Mouse (Mus musculus): ENCODE data around the gene Pnck. TPM values are rescaled to one million over a fixed set of nuclear protein-coding genes. Genes with fewer than 3 reads are reported as not detected.

Pnck gene
- 116 and 118 TPM in 2 replicates for polyA plus RNA-seq (2014; fragmentation: Nextera tagmentation; extraction: Ambion mirVana)

DNA sequence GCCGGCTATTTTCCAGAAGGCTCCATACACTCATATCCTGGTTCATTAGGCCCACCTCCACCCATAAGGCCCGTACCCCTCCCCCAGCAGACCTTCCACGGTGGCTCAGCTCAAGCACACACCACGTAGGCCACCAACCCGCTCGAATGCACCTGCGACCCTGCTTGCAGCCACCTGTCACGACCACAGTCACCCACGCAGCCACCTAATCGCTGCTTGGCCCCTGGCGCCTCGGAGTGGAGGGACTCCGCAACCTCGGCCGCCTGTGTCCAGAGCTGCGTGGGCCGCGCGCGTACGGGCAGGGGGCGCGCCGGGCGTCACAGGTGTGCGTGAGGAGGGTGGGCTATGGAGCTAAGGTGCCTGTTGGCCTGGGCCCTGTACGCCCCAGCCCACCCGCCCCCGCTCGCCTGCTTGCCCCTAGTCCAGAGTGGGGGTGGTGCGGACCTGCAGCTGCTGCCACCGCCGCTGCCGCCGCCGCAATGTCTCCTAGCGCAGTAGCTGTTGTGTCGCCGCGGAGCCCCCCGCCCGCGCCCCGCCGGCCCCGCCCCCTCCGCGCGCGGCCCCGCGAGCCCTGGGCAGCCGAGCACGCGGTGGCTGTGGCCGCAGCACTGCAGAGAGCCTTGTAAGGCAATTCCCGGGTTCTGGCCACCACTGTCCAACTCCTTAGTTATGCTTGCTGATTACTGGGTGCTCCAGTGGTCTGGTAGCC is at the start of gene Pnck:
TSS of gene Pnck (minus strand) at position 543 of the 709 bp plus-strand sequence.
- H3K9me3 ChIP-seq (replicated peaks; ENCODE audit: control insufficient read depth, low read length) = no peaks in the 10 kb centered on the region
- H3K4me2 ChIP-seq (ENCODE audit: low read length) = peak within 1 kb of the TSS; percentile 59
- H3K4me1 ChIP-seq (ENCODE audit: control insufficient read depth, insufficient read depth, low read length) = no peaks in the 10 kb centered on the region
- DNase-seq (ENCODE audit: low spot score) (peak; percentile 42), ATAC-seq (peak; percentile 77)
- peak within 1 kb of the TSS; percentile 43 for H3K4me3 ChIP-seq (ENCODE audit: low read depth, low read length)
- no peaks in the 10 kb centered on the region for H3K27me3 ChIP-seq (replicated peaks; ENCODE audit: control insufficient read depth, insufficient read depth, low read length)
- peak within 1 kb of the TSS; percentile 62 for H3K9ac ChIP-seq (ENCODE audit: low read length)
- 29% methylated on average over 35 of the region's 57 CpGs for WGBS
- H3K27ac ChIP-seq (ENCODE audit: low read depth, low read length) = peak within 1 kb of the TSS; percentile 33; the same call in 1 of the 2 replicates
- H3K36me3 ChIP-seq (ENCODE audit: control insufficient read depth, insufficient read depth, low read length) = no peaks in the 10 kb centered on the region

DNA sequence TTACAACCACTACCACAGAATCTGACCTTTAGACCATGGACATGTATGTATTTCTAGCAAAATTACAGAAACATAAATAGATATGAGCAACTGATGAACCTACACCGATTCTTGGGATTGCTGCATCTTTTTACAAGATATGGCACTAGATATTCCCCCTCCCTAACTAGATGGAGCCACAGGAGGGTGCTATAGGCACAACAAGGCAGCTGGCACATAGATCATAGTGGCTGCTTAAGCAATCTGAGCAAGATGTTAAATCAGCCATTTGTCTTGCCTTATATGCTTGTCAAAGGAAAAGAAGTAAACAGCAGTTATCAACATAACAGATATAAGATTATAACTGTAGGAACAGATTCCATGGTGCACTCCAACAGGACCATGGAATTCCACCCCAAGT is 40.6 kb upstream of the Pnck start:
- H3K4me2 ChIP-seq (ENCODE audit: low read length) = no peak overlapping the region
- 79% methylated on average over 1 of the region's 1 CpGs for WGBS
- no peak overlapping the region for H3K9ac ChIP-seq (ENCODE audit: low read length)
- DNase-seq (ENCODE audit: low spot score) = peak; percentile 17
- 0 out of 2 replicates have a peak, but pooled peaks cover 3% of the 10 kb centered on the region for H3K36me3 ChIP-seq (ENCODE audit: control insufficient read depth, insufficient read depth, low read length)
- no peaks in the 10 kb centered on the region for H3K9me3 ChIP-seq (replicated peaks; ENCODE audit: control insufficient read depth, low read length)
- ATAC-seq = no peak
- H3K4me3 ChIP-seq (ENCODE audit: low read depth, low read length) = no peak overlapping the region
- no peaks in the 10 kb centered on the region for H3K4me1 ChIP-seq (ENCODE audit: control insufficient read depth, insufficient read depth, low read length)
- no peak overlapping the region for H3K27ac ChIP-seq (ENCODE audit: low read depth, low read length)
- no peaks in the 10 kb centered on the region for H3K27me3 ChIP-seq (replicated peaks; ENCODE audit: control insufficient read depth, insufficient read depth, low read length)

DNA sequence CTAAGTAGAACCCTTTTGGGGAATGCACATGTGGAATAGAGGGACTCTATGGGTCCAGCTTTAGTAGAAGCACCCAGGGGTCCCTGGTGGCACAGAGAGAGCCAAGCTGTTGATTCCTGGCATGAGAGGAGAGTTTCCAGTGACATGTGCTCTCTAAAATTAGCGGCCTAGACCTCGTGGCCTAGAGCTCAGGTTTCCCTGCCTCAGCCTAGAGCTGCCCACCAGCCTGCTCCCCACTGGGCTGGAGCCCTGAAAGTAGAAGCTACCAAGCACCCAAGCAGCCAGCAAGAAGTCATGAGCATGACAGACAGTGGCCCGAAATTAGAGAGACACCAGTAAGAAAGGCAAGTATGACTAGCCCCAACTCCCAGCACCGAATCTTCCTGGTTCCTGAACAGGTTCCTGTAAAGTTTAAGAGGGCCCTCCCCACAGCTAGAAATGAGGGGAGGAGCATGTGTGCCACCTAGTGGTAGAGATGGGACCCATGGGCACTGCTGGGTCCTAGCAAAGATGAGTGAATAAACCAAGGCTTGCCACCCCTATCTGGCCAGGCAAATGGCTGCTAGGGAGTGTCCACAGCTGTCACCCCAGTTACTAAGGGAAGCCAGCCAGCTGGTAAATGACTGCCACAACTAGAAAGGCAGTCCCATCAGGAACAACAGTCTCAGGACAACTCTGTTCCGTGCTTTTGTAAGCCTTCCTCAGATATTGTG is 31.2 kb upstream of the Pnck start:
- Histone ChIP-seq H3K9ac (ENCODE audit: low read length) (no peak overlapping the region), H3K36me3 (ENCODE audit: control insufficient read depth, insufficient read depth, low read length) (peaks cover 24% of the 10 kb centered on the region), H3K9me3 (replicated peaks; ENCODE audit: control insufficient read depth, low read length) (no peaks in the 10 kb centered on the region), H3K27me3 (replicated peaks; ENCODE audit: control insufficient read depth, insufficient read depth, low read length) (no peaks in the 10 kb centered on the region), H3K27ac (ENCODE audit: low read depth, low read length) (no peak overlapping the region), H3K4me2 (ENCODE audit: low read length) (no peak overlapping the region), H3K4me3 (ENCODE audit: low read depth, low read length) (no peak overlapping the region), H3K4me1 (ENCODE audit: control insufficient read depth, insufficient read depth, low read length) (no peaks in the 10 kb centered on the region)
- peak; percentile 46; the same call in 1 of the 2 replicates for ATAC-seq
- 77% methylated on average over 5 of the region's 5 CpGs for WGBS
- peak; percentile 48 for DNase-seq (ENCODE audit: low spot score)

DNA sequence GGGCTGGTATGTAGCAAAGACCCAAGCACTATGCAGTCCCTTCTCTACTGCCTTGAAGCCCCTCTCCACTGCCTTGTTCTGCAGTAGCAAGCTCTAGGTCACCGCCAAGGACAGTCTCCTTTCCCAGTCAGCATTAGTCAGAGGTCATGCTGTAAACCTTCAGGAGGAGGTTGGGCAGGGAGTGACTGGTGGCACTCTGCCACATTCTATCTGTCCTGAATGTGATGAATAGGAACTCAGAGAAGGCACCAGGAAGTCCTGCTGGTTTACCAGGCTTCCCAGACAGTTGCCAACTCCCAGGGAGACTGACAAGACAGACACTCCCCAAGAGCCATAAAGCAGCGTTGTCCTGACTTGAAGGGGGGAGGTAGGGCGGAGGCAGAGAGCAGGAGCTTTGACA is 25.7 kb upstream of the Pnck start:
- H3K9me3 ChIP-seq (replicated peaks; ENCODE audit: control insufficient read depth, low read length) = no peaks in the 10 kb centered on the region
- no peak overlapping the region for H3K4me3 ChIP-seq (ENCODE audit: low read depth, low read length)
- H3K27me3 ChIP-seq (replicated peaks; ENCODE audit: control insufficient read depth, insufficient read depth, low read length) = no peaks in the 10 kb centered on the region
- H3K36me3 ChIP-seq (ENCODE audit: control insufficient read depth, insufficient read depth, low read length) = peaks cover 54% of the 10 kb centered on the region
- H3K4me1 ChIP-seq (ENCODE audit: control insufficient read depth, insufficient read depth, low read length) = no peaks in the 10 kb centered on the region
- no peak overlapping the region for H3K4me2 ChIP-seq (ENCODE audit: low read length)
- ATAC-seq (no peak), DNase-seq (ENCODE audit: low spot score) (no peak)
- WGBS = 80% methylated on average over 3 of the region's 3 CpGs
- H3K27ac ChIP-seq (ENCODE audit: low read depth, low read length) = no peak overlapping the region
- no peak overlapping the region for H3K9ac ChIP-seq (ENCODE audit: low read length)

DNA sequence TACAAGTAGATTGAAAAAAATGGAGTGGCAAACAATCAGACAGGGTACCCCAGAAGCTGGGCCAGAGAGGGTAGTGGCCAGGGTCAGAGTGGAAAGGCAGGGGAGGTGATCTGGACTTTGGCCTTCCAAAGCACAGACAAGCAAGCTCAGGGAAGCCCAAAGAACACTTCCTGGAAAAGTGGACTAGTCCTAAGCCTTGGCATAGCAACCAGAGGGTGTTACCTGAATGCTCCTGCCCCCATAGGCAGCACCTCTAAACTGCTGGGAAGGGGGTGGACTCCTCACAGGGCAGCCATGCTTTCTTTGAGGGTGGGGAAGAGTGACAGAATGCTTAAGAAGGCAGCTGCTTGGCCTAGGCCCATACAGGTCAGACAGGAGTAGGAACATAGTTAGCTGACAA is 25.1 kb upstream of the Pnck start:
- no peak overlapping the region for H3K4me3 ChIP-seq (ENCODE audit: low read depth, low read length)
- ATAC-seq = no peak
- no peaks in the 10 kb centered on the region for H3K27me3 ChIP-seq (replicated peaks; ENCODE audit: control insufficient read depth, insufficient read depth, low read length)
- H3K36me3 ChIP-seq (ENCODE audit: control insufficient read depth, insufficient read depth, low read length) = peaks cover 61% of the 10 kb centered on the region
- H3K9me3 ChIP-seq (replicated peaks; ENCODE audit: control insufficient read depth, low read length) = no peaks in the 10 kb centered on the region
- H3K4me2 ChIP-seq (ENCODE audit: low read length) = no peak overlapping the region
- no peak overlapping the region for H3K27ac ChIP-seq (ENCODE audit: low read depth, low read length)
- H3K4me1 ChIP-seq (ENCODE audit: control insufficient read depth, insufficient read depth, low read length) = no peaks in the 10 kb centered on the region
- DNase-seq (ENCODE audit: low spot score) = no peak
- no peak overlapping the region for H3K9ac ChIP-seq (ENCODE audit: low read length)

DNA sequence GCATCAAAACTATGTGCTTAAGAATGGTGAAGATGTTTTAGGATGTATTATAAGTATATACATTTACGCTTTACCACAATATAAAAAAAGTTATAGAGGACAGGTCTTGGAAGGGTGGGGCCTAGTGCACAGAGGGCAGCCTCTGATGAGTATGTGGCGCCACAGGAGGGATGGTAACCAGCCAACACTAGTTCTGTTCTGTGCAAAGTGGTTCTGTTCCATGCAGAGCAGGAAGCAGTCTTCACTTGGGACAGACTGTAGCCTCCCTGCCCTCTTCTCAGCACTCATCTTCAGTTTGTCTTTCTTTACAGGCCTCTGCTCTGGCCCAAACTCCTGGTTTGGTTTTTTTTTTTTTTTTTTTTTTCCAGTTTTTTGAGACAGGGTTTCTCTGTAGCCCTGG is 24.2 kb upstream of the Pnck start:
- Histone ChIP-seq H3K27me3 (replicated peaks; ENCODE audit: control insufficient read depth, insufficient read depth, low read length) (no peaks in the 10 kb centered on the region), H3K27ac (ENCODE audit: low read depth, low read length) (no peak overlapping the region), H3K4me3 (ENCODE audit: low read depth, low read length) (no peak overlapping the region), H3K4me1 (ENCODE audit: control insufficient read depth, insufficient read depth, low read length) (no peaks in the 10 kb centered on the region), H3K9ac (ENCODE audit: low read length) (no peak overlapping the region), H3K9me3 (replicated peaks; ENCODE audit: control insufficient read depth, low read length) (no peaks in the 10 kb centered on the region), H3K4me2 (ENCODE audit: low read length) (no peak overlapping the region), H3K36me3 (ENCODE audit: control insufficient read depth, insufficient read depth, low read length) (peaks cover 66% of the 10 kb centered on the region)
- ATAC-seq (no peak), DNase-seq (ENCODE audit: low spot score) (no peak)
- 77% methylated on average over 2 of the region's 2 CpGs for WGBS

DNA sequence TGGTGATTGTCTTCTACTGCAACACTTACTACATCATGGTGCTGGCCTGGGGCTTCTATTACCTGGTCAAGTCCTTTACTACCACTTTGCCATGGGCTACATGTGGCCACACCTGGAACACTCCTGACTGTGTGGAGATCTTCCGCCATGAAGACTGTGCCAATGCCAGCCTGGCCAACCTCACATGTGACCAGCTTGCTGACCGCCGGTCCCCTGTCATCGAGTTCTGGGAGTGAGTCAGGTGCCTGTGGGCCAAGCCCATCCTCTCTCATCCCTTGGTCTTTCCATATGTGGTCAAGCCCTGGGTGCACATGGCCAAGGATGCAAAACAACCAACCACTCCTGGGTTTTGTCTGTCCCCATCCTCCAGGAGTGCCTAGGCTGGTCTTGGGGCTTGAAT is 16.8 kb upstream of the Pnck start:
- H3K4me3 ChIP-seq (ENCODE audit: low read depth, low read length) = no peak overlapping the region
- peaks cover 27% of the 10 kb centered on the region; the same call in 1 of the 2 replicates for H3K36me3 ChIP-seq (ENCODE audit: control insufficient read depth, insufficient read depth, low read length)
- no peak overlapping the region for H3K27ac ChIP-seq (ENCODE audit: low read depth, low read length)
- H3K27me3 ChIP-seq (replicated peaks; ENCODE audit: control insufficient read depth, insufficient read depth, low read length) = no peaks in the 10 kb centered on the region
- H3K9ac ChIP-seq (ENCODE audit: low read length) = no peak overlapping the region
- peaks cover 8% of the 10 kb centered on the region; the same call in 1 of the 2 replicates for H3K4me1 ChIP-seq (ENCODE audit: control insufficient read depth, insufficient read depth, low read length)
- ATAC-seq (no peak), DNase-seq (ENCODE audit: low spot score) (no peak)
- WGBS = 93% methylated on average over 4 of the region's 4 CpGs
- no peak overlapping the region for H3K4me2 ChIP-seq (ENCODE audit: low read length)
- H3K9me3 ChIP-seq (replicated peaks; ENCODE audit: control insufficient read depth, low read length) = no peaks in the 10 kb centered on the region

DNA sequence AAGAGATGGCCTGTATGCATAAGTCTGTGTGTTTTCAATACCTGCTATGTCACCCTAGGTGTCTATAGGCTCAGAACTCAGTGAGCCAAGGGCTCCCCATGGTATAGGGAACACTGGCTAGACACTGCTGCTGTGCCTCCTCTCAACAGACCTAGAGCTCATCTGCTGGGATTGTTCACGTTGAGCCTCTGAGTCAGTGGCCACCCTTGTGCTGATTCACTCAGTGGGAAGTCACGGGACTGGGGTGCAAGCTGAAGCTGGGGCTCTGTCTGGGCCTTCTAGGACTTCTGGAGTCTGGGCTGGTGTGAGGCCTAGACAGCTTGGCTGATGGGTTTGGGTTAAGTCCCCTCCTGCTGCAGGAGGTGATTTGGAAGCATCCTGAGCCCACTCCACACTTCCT is 15.3 kb upstream of the Pnck start:
- H3K4me2 ChIP-seq (ENCODE audit: low read length) = peak overlapping the region; percentile 60
- no peaks in the 10 kb centered on the region for H3K9me3 ChIP-seq (replicated peaks; ENCODE audit: control insufficient read depth, low read length)
- peaks cover 18% of the 10 kb centered on the region; the same call in 1 of the 2 replicates for H3K36me3 ChIP-seq (ENCODE audit: control insufficient read depth, insufficient read depth, low read length)
- H3K27me3 ChIP-seq (replicated peaks; ENCODE audit: control insufficient read depth, insufficient read depth, low read length) = no peaks in the 10 kb centered on the region
- H3K4me3 ChIP-seq (ENCODE audit: low read depth, low read length) = no peak overlapping the region; the same call in 1 of the 2 replicates
- no peak for DNase-seq (ENCODE audit: low spot score)
- ATAC-seq = no peak
- WGBS = 77% methylated on average over 2 of the region's 2 CpGs
- peak overlapping the region; percentile 75; the same call in 1 of the 2 replicates for H3K9ac ChIP-seq (ENCODE audit: low read length)
- no peak overlapping the region for H3K27ac ChIP-seq (ENCODE audit: low read depth, low read length)
- H3K4me1 ChIP-seq (ENCODE audit: control insufficient read depth, insufficient read depth, low read length) = peaks cover 8% of the 10 kb centered on the region; the same call in 1 of the 2 replicates

All from forebrain, embryonic 14.5 days (tissue).